Mouse (Mus musculus) neural tube, embryonic 11.5 days (tissue): ENCODE measurements around the gene Hoxb5. TPM values are rescaled to one million over a fixed set of nuclear protein-coding genes. Genes with fewer than 3 reads are reported as not detected.

ENCODE experiments used
- ATAC-seq: fragments of 200-750 bp; cut with Nextera tagmentation; 2 replicates; pipeline ENCODE4 v1.8.0; 2017; ENCODE audit warnings: moderate number of reproducible peaks, mild to moderate bottlenecking, moderate TSS enrichment, moderate library complexity; ENCODE audit not compliant: insufficient read depth, low FRiP score, low TSS enrichment
- DNase-seq: peaks from one replicate; pipeline ENCODE4 v3.0.0-alpha.2; 2015; ENCODE audit warnings: low spot score
- H3K27ac ChIP-seq: fragments of 300-500 bp; sonication (generic); 2 replicates; pipeline ENCODE4 v1.5.1; 2014; ENCODE audit warnings: low read depth, mild to moderate bottlenecking, low read length
- H3K27me3 ChIP-seq: fragments of 300-500 bp; sonication (generic); 2 replicates; pipeline ENCODE4 v1.6.1; 2014; ENCODE audit warnings: mild to moderate bottlenecking, low read length, mixed read lengths; ENCODE audit not compliant: control insufficient read depth, insufficient read depth
- H3K36me3 ChIP-seq: fragments of 300-500 bp; sonication (generic); 2 replicates; pipeline ENCODE4 v1.6.1; 2014; ENCODE audit warnings: mild to moderate bottlenecking, low read length, moderate library complexity, mixed read lengths; ENCODE audit not compliant: control insufficient read depth, insufficient read depth
- H3K4me1 ChIP-seq: fragments of 300-500 bp; sonication (generic); 2 replicates; pipeline ENCODE4 v1.6.1; 2014; ENCODE audit warnings: low read length, mixed read lengths; ENCODE audit not compliant: control insufficient read depth, insufficient read depth
- H3K4me2 ChIP-seq: fragments of 300-500 bp; sonication (generic); 2 replicates; pipeline ENCODE4 v1.6.1; 2014; ENCODE audit warnings: low read depth, mild to moderate bottlenecking, moderate library complexity
- H3K4me3 ChIP-seq: fragments of 300-500 bp; sonication (generic); 2 replicates; pipeline ENCODE4 v1.5.1; 2014; ENCODE audit warnings: low read depth, low read length
- H3K9ac ChIP-seq: fragments of 300-500 bp; sonication (generic); 2 replicates; pipeline ENCODE4 v1.6.1; 2014; ENCODE audit warnings: mild to moderate bottlenecking, low read length
- H3K9me3 ChIP-seq: fragments of 300-500 bp; sonication (generic); 2 replicates; pipeline ENCODE4 v1.6.1; 2016; ENCODE audit warnings: low read length; ENCODE audit not compliant: control insufficient read depth
- WGBS: fragments of 180-500 bp; shearing (Covaris S2); extraction: QIAGEN DNeasy Blood & Tissue Kit; methylation state at CpG from one replicate; pipeline ENCODE4 v1.1.7; 2014; 5-methylcytosine and 5-hydroxymethylcytosine counted together
- polyA plus RNA-seq: library from polyadenylated mRNA; unstranded; fragments of >200 nt; fragmentation: Nextera tagmentation; extraction: Ambion mirVana; gene quantifications from 2 replicates; pipeline ENCODE4 v1.2.1, GENCODE M21; 2014

The Hoxb5 gene
- polyA plus RNA-seq, 1 experiment from 2014 or later, result 49.1 TPM

DNA sequence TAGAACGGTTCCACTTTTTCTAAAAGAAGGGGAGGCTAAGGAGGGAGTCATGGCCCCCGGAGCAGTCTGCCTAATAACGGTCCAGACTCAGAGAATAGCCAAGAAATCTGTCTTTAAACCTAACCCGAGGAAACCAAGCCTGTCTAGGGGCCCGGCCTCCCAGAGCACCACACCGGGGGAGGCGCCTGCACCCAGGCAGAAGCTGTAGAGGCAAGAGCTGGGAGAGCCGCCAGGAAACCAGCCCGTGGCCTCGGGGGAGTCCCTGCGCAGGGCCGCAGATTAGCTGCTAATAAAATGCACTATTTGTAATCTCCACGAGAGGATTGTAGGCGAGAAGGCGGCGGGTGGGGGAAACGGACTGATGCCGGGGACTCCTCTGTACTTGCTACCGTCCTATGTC, 33.3 kb upstream of the Hoxb5 start:
- Histone ChIP-seq H3K27ac (peak overlapping the region; percentile 100), H3K4me2 (peak overlapping the region; percentile 100), H3K4me3 (peak overlapping the region; percentile 96), H3K27me3 (peaks cover 2% of the 10 kb centered on the region; the same call in 1 of the 2 replicates), H3K36me3 (no peaks in the 10 kb centered on the region), H3K9ac (peak overlapping the region; percentile 100), H3K4me1 (peaks cover 25% of the 10 kb centered on the region), H3K9me3 (no peaks in the 10 kb centered on the region)
- 2% methylated on average over 19 of the region's 19 CpGs for WGBS
- DNase-seq (peak; percentile 58), ATAC-seq (no peak)

DNA sequence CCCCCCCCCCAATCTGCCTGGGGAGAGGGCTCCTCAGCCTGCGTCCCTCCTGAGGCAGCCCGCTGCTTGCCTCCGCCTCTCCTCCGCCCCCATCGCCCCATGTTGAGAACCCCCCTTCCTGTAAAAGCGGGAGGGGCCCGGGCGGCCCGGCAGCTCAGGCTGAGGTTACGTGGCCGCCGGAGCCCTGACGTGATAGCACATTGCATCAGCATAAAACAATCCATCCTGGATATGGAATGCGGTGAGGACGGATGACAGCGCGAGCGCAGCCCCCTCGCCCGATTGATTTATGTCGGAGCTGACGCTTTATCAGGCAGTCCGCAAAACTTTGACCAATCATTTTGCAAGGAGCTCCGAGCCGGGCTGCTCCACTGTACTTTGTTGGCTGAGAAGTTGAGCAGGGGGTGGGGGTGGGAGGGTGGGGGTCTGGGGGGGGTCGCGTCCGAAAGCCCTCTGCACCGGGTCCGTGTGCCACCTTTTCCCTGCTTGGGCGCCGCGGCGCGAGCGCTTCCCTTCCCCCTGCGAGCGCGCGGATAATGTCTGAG, 32.1 kb upstream of the Hoxb5 start, which contains the start of gene Hoxb9:
Gene Hoxb9, plus strand, starts transcription at position 462 of the 545 bp plus-strand sequence.
- under 1% methylated on average over 40 of the region's 40 CpGs for WGBS
- Histone ChIP-seq H3K4me1 (peaks cover 31% of the 10 kb centered on the region), H3K9ac (peak within 1 kb of the TSS; percentile 100), H3K36me3 (no peaks in the 10 kb centered on the region), H3K4me2 (peak within 1 kb of the TSS; percentile 100), H3K4me3 (peak within 1 kb of the TSS; percentile 96), H3K9me3 (no peaks in the 10 kb centered on the region), H3K27me3 (peaks cover 2% of the 10 kb centered on the region), H3K27ac (peak within 1 kb of the TSS; percentile 100)
- peak; percentile 86 for ATAC-seq
- DNase-seq, result peak; percentile 86

DNA sequence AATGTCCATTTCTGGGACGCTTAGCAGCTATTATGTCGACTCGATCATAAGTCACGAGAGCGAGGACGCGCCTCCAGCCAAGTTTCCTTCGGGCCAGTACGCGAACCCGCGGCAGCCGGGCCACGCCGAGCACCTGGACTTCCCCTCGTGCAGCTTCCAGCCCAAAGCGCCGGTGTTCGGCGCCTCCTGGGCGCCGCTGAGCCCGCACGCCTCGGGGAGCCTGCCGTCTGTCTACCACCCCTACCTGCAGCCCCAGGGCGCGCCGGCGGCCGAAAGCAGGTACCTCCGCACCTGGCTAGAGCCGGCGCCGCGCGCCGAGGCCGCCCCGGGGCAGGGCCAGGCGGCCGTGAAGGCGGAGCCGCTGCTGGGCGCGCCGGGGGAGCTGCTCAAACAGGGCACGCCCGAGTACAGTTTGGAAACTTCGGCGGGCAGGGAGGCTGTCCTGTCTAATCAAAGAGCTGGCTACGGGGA, 31.6 kb upstream of the Hoxb5 start:
- no peaks in the 10 kb centered on the region for H3K36me3 ChIP-seq
- H3K9ac ChIP-seq, result peak overlapping the region; percentile 100
- peaks cover 34% of the 10 kb centered on the region for H3K4me1 ChIP-seq
- WGBS, result 0% methylated on average over 52 of the region's 52 CpGs
- peak overlapping the region; percentile 100 for H3K27ac ChIP-seq
- no peaks in the 10 kb centered on the region for H3K9me3 ChIP-seq
- H3K4me2 ChIP-seq, result peak overlapping the region; percentile 100
- peak overlapping the region; percentile 96 for H3K4me3 ChIP-seq
- peak; percentile 53 for DNase-seq
- H3K27me3 ChIP-seq, result peaks cover 2% of the 10 kb centered on the region
- 0 out of 2 replicates have a peak, but pooled peaks have one; percentile 13 for ATAC-seq

DNA sequence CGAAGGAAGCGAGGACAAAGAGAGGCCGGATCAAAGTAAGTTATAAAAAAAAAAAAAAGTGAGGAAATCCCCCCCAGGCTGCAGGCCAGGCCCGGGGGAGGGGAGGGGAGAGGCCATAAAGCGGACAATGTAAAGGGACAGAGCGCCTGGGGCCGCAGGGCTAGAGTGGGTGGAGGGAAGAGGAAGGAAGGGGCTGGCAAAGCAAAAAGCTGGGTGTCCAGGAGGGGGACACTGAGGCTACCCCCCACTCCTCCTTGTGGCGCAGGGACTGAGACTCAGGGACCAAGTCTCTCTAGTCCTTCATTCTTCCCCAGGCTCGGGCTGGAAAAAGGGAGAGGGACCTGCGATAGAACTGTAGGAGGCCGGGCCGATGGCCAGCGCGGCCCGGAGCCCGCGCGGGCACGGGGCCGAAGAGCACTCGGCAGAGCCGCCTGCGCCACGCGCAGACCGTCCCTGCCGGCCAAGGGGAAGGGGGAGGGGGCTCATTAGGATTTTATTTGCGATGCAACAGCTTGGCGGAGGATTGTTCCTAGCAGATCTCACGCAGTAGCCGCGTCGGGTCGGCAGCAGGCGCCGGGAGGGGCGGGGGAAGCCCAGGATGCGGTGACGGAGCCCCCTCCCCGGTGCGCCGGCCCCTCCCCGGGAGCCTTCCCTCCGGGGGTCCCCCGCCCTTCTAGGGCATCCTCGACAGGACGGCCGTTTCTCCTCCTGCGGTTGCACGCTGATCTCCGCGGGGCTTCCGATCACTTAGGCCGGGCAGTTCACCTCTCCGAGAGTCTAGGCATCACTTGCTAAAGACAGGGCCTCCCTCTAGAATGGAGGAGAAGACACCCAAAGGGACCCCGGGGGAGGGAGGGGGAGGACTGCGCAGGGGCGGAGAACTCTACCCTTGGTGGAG, 30.9 kb upstream of the Hoxb5 start:
- peak overlapping the region; percentile 100 for H3K27ac ChIP-seq
- H3K4me3 ChIP-seq, result peak overlapping the region; percentile 96
- DNase-seq, result peak; percentile 55
- H3K27me3 ChIP-seq, result peaks cover 2% of the 10 kb centered on the region
- H3K9ac ChIP-seq, result peak overlapping the region; percentile 100
- H3K9me3 ChIP-seq, result no peaks in the 10 kb centered on the region
- peak overlapping the region; percentile 100 for H3K4me2 ChIP-seq
- H3K36me3 ChIP-seq, result no peaks in the 10 kb centered on the region
- under 1% methylated on average over 48 of the region's 58 CpGs for WGBS
- H3K4me1 ChIP-seq, result peaks cover 34% of the 10 kb centered on the region
- ATAC-seq, result 0 out of 2 replicates have a peak, but pooled peaks have one; percentile 16

DNA sequence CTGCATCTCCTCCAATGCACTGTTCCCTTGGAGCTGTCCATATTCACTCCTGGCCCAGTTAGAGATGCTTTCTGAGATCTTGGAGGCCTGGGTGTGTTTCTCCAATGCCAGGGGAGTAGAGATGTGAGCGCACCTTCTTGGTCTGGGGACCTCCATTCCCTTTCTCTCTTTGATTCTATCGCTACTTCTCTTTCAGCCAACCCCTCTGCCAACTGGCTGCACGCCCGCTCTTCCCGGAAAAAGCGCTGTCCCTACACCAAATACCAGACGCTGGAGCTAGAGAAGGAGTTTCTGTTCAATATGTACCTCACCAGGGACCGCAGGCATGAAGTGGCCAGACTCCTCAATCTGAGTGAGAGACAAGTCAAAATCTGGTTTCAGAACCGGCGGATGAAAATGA, 28.7 kb upstream of the Hoxb5 start:
- WGBS, result 11% methylated on average over 10 of the region's 10 CpGs
- Histone ChIP-seq H3K4me3 (peak overlapping the region; percentile 96), H3K9me3 (no peaks in the 10 kb centered on the region), H3K27me3 (peaks cover 2% of the 10 kb centered on the region), H3K36me3 (no peaks in the 10 kb centered on the region), H3K9ac (peak overlapping the region; percentile 100), H3K4me1 (peaks cover 21% of the 10 kb centered on the region), H3K4me2 (peak overlapping the region; percentile 100), H3K27ac (peak overlapping the region; percentile 100)
- ATAC-seq (no peak), DNase-seq (no peak)

DNA sequence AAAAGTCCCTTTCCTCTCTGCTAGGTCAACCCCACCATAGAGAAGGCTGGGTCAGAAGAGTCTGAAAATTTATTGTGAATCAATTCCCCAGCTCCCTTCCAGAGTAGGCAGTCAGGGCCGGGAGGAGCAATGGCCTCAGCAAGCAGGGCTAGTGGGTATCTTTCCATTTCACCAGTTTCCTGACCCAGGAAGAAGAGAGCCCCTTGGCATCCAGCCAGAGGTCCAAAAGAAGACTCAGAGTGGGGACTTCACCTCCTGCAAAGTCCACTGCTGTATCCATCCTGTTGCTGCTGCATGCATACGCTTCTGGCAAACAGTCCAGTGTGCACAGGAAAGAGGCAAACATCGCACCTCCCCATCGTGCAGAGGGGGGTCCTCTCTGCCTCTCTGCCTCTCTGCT, 27.2 kb upstream of the Hoxb5 start:
- peaks cover 20% of the 10 kb centered on the region for H3K4me1 ChIP-seq
- no peaks in the 10 kb centered on the region for H3K36me3 ChIP-seq
- DNase-seq (no peak), ATAC-seq (no peak)
- peak overlapping the region; percentile 100 for H3K4me2 ChIP-seq
- H3K27ac ChIP-seq, result peak overlapping the region; percentile 100
- H3K27me3 ChIP-seq, result peaks cover 2% of the 10 kb centered on the region
- WGBS, result 8% methylated on average over 4 of the region's 4 CpGs
- H3K9ac ChIP-seq, result peak overlapping the region; percentile 100
- peak overlapping the region; percentile 96 for H3K4me3 ChIP-seq
- no peaks in the 10 kb centered on the region for H3K9me3 ChIP-seq

DNA sequence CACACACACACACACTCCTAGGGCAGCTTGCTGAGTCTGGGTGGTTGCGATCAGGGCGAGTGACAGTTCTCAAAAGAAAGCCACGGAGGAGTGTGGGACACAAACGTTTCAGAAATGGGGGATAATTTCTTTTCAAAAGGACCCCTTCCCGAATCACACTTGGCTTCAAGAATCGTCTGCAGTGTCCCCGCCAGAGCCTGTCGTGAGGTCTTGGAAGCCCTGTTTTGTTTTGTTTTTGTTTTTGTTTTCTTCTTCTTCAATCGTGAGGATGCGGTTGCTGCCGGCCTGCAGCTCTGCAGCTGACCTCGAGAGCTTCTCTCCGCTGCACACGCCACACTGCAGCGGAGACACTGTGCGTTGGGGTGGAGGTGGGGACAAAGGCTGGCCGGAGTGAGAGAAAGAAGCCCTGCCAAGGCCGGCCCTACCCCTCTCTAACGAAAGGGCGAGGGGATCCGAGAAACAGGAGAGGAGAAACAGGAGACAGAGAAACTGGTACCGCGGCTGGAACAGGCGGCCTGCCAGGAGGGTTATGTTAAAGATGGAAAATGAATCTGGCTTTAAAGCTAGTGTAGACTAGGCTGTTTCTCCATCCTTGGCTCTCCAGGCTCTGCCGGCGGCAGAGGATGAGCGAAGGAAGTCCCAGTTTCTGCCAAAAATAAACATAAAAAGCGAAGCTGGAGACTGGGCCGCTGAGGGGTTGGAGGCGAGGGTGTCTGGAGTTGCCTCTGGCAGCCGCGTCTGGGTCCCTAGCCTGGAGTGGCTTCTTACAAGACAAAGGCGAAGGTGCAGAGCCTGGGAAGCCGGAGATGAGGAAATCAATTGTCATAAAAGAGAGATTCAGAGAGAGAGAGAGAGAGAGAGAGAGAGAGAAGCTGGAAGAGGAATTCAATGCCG, 25.7 kb upstream of the Hoxb5 start:
- DNase-seq, result no peak
- no peaks in the 10 kb centered on the region for H3K9me3 ChIP-seq
- H3K36me3 ChIP-seq, result no peaks in the 10 kb centered on the region
- H3K4me3 ChIP-seq, result peak overlapping the region; percentile 96
- peak overlapping the region; percentile 100 for H3K9ac ChIP-seq
- peak overlapping the region; percentile 100 for H3K4me2 ChIP-seq
- 1% methylated on average over 35 of the region's 35 CpGs for WGBS
- peak overlapping the region; percentile 100 for H3K27ac ChIP-seq
- peaks cover 5% of the 10 kb centered on the region; the same call in 1 of the 2 replicates for H3K27me3 ChIP-seq
- peaks cover 23% of the 10 kb centered on the region for H3K4me1 ChIP-seq
- ATAC-seq, result no peak

DNA sequence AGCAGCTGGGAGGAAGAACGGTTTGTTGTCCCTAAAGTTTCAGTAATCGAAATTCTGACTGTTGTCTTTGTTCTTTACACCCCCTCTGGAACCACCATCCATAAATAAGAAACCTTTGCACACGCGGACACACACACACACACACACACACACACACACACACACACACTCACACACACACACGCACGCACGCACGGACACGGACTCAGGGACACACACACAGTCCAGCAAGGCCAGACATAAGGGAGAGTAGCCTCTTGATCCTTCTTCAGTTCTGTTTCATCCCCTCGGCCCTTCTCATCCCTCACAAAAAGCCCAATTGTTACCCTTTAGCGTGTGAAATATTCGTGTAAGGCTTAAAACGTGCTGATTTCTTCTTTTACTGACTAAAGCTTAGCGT, 24.8 kb upstream of the Hoxb5 start:
- peak overlapping the region; percentile 100 for H3K27ac ChIP-seq
- peak overlapping the region; percentile 96 for H3K4me3 ChIP-seq
- H3K4me1 ChIP-seq, result peaks cover 23% of the 10 kb centered on the region
- WGBS, result 3% methylated on average over 14 of the region's 14 CpGs
- DNase-seq, result no peak
- H3K9ac ChIP-seq, result peak overlapping the region; percentile 100
- no peak for ATAC-seq
- H3K9me3 ChIP-seq, result no peaks in the 10 kb centered on the region
- H3K4me2 ChIP-seq, result peak overlapping the region; percentile 100
- peaks cover 5% of the 10 kb centered on the region; the same call in 1 of the 2 replicates for H3K27me3 ChIP-seq
- H3K36me3 ChIP-seq, result no peaks in the 10 kb centered on the region
